Mouse (Mus musculus): Measurements from ENCODE around the gene Tomm40. TPM values are rescaled to one million over a fixed set of nuclear protein-coding genes. Genes with fewer than 3 reads are reported as not detected.

The Tomm40 gene
- polyA plus RNA-seq, 2 experiments from 2014 or later = 5.7 to 11.7 TPM

- ATAC-seq = no peak
Observed at GRCm38 (mm10) chr7:19685374-19685773, 29.9 kb downstream of the Tomm40 start.

- ATAC-seq = no peak
Observed at GRCm38 (mm10) chr7:19683771-19684201, 31.5 kb downstream of the Tomm40 start.

GRCm38 (mm10) chr7:19682979-19683378, 32.3 kb downstream of the Tomm40 start:
- ATAC-seq = no peak

- ATAC-seq = no peak
Observed at GRCm38 (mm10) chr7:19681202-19681694, 34.0 kb downstream of the Tomm40 start, which contains the start of the genes Gm44805 and Apoc4. Gm44805 (minus strand) TSS chr7:19681423. Apoc4 (minus strand) TSS chr7:19681479.

GRCm38 (mm10) chr7:19680702-19681101, 34.5 kb downstream of the Tomm40 start:
- no peak for ATAC-seq

GRCm38 (mm10) chr7:19678901-19679300, 36.3 kb downstream of the Tomm40 start:
- no peak for ATAC-seq

- no peak for ATAC-seq
Observed at GRCm38 (mm10) chr7:19677872-19678271, 37.4 kb downstream of the Tomm40 start, which contains the start of gene Apoc2. Apoc2 (minus strand) TSS chr7:19677941.

- ATAC-seq = no peak
Observed at GRCm38 (mm10) chr7:19676662-19677061, 38.6 kb downstream of the Tomm40 start.

GRCm38 (mm10) chr7:19675824-19676223, 39.4 kb downstream of the Tomm40 start:
- ATAC-seq = no peak

GRCm38 (mm10) chr7:19673083-19673699, 42.0 kb downstream of the Tomm40 start:
- ATAC-seq = no peak

- no peak for ATAC-seq
Observed at GRCm38 (mm10) chr7:19671511-19671910, 43.7 kb downstream of the Tomm40 start.

GRCm38 (mm10) chr7:19668947-19669721, 46.1 kb downstream of the Tomm40 start:
- peak; percentile 56 for ATAC-seq

GRCm38 (mm10) chr7:19667434-19667833, 47.8 kb downstream of the Tomm40 start:
- ATAC-seq = no peak

- no peak for ATAC-seq
Observed at GRCm38 (mm10) chr7:19666750-19667149, 48.5 kb downstream of the Tomm40 start.

- ATAC-seq = peak; percentile 64
Observed at GRCm38 (mm10) chr7:19664955-19665841, 50.0 kb downstream of the Tomm40 start, which contains the start of gene Clptm1. Clptm1 (minus strand) TSS chr7:19665033.

- peak; percentile 6 for ATAC-seq
Observed at GRCm38 (mm10) chr7:19664455-19664954, 50.7 kb downstream of the Tomm40 start.

- no peak for ATAC-seq
Observed at GRCm38 (mm10) chr7:19663940-19664339, 51.3 kb downstream of the Tomm40 start.

GRCm38 (mm10) chr7:19652614-19653013, 62.6 kb downstream of the Tomm40 start:
- no peak for ATAC-seq
